Mouse (Mus musculus) layer of hippocampus, adult 6 months (tissue): Measurements from ENCODE around the gene Haus8. TPM values are rescaled to one million over a fixed set of nuclear protein-coding genes. Genes with fewer than 3 reads are reported as not detected.

Source experiments
- long read RNA-seq, 2 experiments: library from polyadenylated mRNA; unstranded; transcript quantifications; one replicate each; pipeline ENCODE4 v2.0.0; 2019 to 2020
- polyA plus RNA-seq: library from polyadenylated mRNA; unstranded; fragments of <200 nt; fragmentation: Nextera tagmentation; gene quantifications from 2 replicates; pipeline ENCODE4 v1.2.3, GENCODE M21; 2021

Haus8 gene
- 9.4 and 10.6 TPM in 2 replicates for polyA plus RNA-seq
- long read RNA-seq, experiment 1, transcript Haus8-201 (11 exons, 2,013 nt), result major isoform, 9 of 18 reads
- long read RNA-seq, experiment 1, partial matches to known transcripts, result 2 of 18 reads
- long read RNA-seq, experiment 1, other reads (novel, unspliced or antisense), result 5 of 18 reads
- long read RNA-seq, experiment 2, transcript Haus8-201 (11 exons, 2,013 nt), result major isoform, 38 of 63 reads
- long read RNA-seq, experiment 2, partial matches to known transcripts, result 0 of 63 reads
- long read RNA-seq, experiment 2, other reads (novel, unspliced or antisense), result 22 of 63 reads

DNA sequence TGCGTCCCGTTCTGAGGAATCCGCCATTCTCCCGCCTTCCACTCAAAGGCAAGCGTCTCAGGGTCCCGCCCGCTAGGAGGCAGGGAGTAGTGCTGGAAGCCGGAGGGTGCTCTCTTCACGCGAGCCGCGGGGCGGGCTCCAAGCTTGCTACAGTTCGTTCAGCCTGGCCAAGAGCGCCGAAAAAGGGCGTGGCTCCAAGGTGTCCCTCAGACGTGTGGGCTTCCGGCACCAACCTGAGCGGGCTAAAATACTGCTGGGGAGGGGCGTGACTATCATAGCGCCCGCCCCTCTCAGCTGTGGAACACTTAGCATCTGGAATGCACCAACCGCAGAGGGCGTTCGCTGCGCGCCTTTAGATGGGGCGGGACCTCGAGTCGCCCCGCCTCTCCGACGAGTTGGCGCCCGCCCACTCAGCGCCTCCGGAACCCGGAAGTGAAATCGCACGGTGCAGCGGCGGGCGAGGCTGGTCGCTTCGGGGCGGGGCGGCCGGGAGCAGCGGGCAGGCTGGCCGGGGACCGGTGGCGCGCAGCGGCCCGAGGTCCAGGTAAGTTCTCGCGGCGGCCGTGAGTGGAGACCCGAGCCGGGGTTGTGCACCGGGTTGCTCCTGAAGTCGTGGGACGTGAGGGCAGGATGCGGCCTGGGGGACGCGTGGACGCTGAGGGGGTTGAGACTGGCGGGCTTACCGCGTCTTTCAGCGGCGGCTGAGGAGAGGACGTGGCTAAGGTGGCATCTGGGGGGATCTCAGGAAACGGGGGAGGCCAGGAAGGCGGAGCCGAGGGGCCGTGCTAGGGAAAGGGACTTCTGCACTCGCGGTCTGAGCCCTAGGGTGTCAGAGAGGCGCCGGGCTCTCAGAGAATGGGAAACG is at the start of gene Haus8, which contains the start of gene Myo9b:
TSS of gene Haus8 (minus strand) at position 649 of the 865 bp plus-strand sequence.
TSS of gene Myo9b (plus strand) at position 429 of the 865 bp plus-strand sequence.

Other genes starting within 250 kb of the Haus8 start
- gene Myo9b, start 220 bp downstream of the Haus8 start, polyA plus RNA-seq, result 1.1 and 1.3 TPM in 2 replicates
- gene Use1, start 93.9 kb upstream of the Haus8 start, polyA plus RNA-seq, result 177 and 192 TPM in 2 replicates
- gene Ocel1, start 98.4 kb upstream of the Haus8 start, polyA plus RNA-seq, result 5.5 and 7.3 TPM in 2 replicates
- 8.2 and 8.7 TPM in 2 replicates for gene Nr2f6, start 109.0 kb upstream of the Haus8 start, polyA plus RNA-seq
- gene Ushbp1, start 122.9 kb upstream of the Haus8 start, polyA plus RNA-seq, result 1.1 and 1.4 TPM in 2 replicates
- gene Babam1, start 123.9 kb upstream of the Haus8 start, polyA plus RNA-seq, result 97.3 and 98.5 TPM in 2 replicates
- gene Ankle1, start 133.1 kb upstream of the Haus8 start, polyA plus RNA-seq, result 0.11 and 0.13 TPM in 2 replicates
- 357 and 444 TPM in 2 replicates for gene Abhd8, start 190.7 kb upstream of the Haus8 start, polyA plus RNA-seq
- 126 and 129 TPM in 2 replicates for gene Mrpl34, start 192.0 kb upstream of the Haus8 start, polyA plus RNA-seq
- 152 and 163 TPM in 2 replicates for gene Dda1, start 196.3 kb upstream of the Haus8 start, polyA plus RNA-seq
- 0.48 and 0.65 TPM in 2 replicates for gene Ano8, start 213.0 kb upstream of the Haus8 start, polyA plus RNA-seq
- gene Gtpbp3, start 215.2 kb upstream of the Haus8 start, polyA plus RNA-seq, result 7.7 and 8.2 TPM in 2 replicates
- 6.2 and 6.3 TPM in 2 replicates for gene Plvap, start 238.8 kb upstream of the Haus8 start, polyA plus RNA-seq